Mouse (Mus musculus) midbrain, embryonic 16.5 days (tissue): Measurements from ENCODE around the gene Psat1. TPM values are rescaled to one million over a fixed set of nuclear protein-coding genes. Genes with fewer than 3 reads are reported as not detected.
A peak's percentile ranks its signal among the peaks of the same experiment; 100 is the strongest.

ENCODE experiments used
- ATAC-seq: fragments of 200-750 bp; cut with Nextera tagmentation; 2 replicates; pipeline ENCODE4 v1.8.0; 2017; ENCODE audit warnings: moderate TSS enrichment
- H3K27ac ChIP-seq: fragments of 300-500 bp; sonication (generic); 2 replicates; pipeline ENCODE4 v1.5.1; 2014; ENCODE audit warnings: mild to moderate bottlenecking, low read length, mixed read lengths
- H3K27me3 ChIP-seq: fragments of 300-500 bp; sonication (generic); 2 replicates; pipeline ENCODE4 v1.6.1; 2014; ENCODE audit warnings: low read depth, low read length, mixed read lengths; ENCODE audit not compliant: control insufficient read depth, insufficient read depth
- H3K36me3 ChIP-seq: fragments of 300-500 bp; sonication (generic); 2 replicates; pipeline ENCODE4 v1.6.1; 2014; ENCODE audit warnings: mild to moderate bottlenecking, low read length, moderate library complexity, mixed read lengths; ENCODE audit not compliant: control insufficient read depth, insufficient read depth
- H3K4me1 ChIP-seq: fragments of 300-500 bp; sonication (generic); 2 replicates; pipeline ENCODE4 v1.6.1; 2014; ENCODE audit warnings: mild to moderate bottlenecking, low read length, mixed read lengths; ENCODE audit not compliant: control insufficient read depth, insufficient read depth
- H3K4me2 ChIP-seq: fragments of 300-500 bp; sonication (generic); 2 replicates; pipeline ENCODE4 v1.6.1; 2014; ENCODE audit warnings: mild to moderate bottlenecking, low read length, mixed read lengths
- H3K4me3 ChIP-seq: fragments of 300-500 bp; sonication (generic); 2 replicates; pipeline ENCODE4 v1.5.1; 2014; ENCODE audit warnings: low read depth, mild to moderate bottlenecking, low read length, moderate library complexity, mixed read lengths
- H3K9ac ChIP-seq: fragments of 300-500 bp; sonication (generic); 2 replicates; pipeline ENCODE4 v1.6.1; 2014; ENCODE audit warnings: low read depth, low read length, mixed read lengths
- H3K9me3 ChIP-seq: fragments of 300-500 bp; sonication (generic); replicated peaks from 2 replicates; pipeline ENCODE4 v1.6.1; 2014; ENCODE audit warnings: mild to moderate bottlenecking, low read length, mixed read lengths; ENCODE audit not compliant: control insufficient read depth, poor library complexity, severe bottlenecking
- WGBS: fragments of 180-500 bp; shearing (Covaris S2); extraction: QIAGEN DNeasy Blood & Tissue Kit; methylation state at CpG from one replicate; pipeline ENCODE4 v1.1.7; 2014; 5-methylcytosine and 5-hydroxymethylcytosine counted together
- polyA plus RNA-seq: library from polyadenylated mRNA; unstranded; fragments of >200 nt; fragmentation: Nextera tagmentation; extraction: Ambion mirVana; gene quantifications from 2 replicates; pipeline ENCODE4 v1.2.1, GENCODE M21; 2015

Gene Psat1
- polyA plus RNA-seq, 1 experiment from 2014 or later: 82.2 TPM

DNA sequence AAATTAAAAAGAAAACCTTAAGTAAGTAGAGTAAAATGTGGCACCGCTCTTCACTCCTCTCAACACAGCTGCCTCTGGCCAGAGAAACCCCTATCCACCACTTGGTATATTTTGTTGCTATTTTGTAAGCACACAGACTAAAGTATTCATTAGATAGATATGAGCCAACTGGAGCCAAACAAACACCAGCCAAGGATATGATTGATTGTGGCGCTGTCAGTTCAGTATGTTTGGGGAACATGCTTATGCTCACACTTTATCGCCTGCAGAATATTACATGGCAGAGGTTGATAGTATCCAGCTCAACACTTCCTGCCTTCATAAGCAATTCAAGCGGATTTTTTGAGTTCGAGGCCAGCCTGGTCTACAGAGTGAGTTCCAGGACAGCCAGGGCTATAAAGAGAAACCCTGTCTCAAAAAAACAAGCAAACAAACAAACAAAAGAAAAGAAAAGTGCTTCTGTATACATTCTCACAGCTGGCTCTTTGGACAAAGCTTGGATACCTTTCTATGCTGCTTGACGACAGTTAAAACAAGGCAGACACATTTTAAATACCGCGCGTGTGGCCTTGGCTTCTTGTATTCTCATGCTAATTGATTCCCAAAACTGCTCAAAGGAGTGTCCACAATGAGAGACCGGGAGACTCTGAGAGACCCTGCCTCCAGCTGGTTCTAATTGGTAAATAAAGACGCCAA lies 4.6 kb downstream of the Psat1 start:
- WGBS: 43% methylated on average over 11 of the region's 11 CpGs
- Histone ChIP-seq H3K27ac (no peak overlapping the region), H3K4me2 (no peak overlapping the region), H3K27me3 (no peaks in the 10 kb centered on the region), H3K36me3 (no peaks in the 10 kb centered on the region), H3K9ac (no peak overlapping the region), H3K4me1 (no peaks in the 10 kb centered on the region), H3K9me3 (no peaks in the 10 kb centered on the region), H3K4me3 (no peak overlapping the region)
- ATAC-seq: no peak

DNA sequence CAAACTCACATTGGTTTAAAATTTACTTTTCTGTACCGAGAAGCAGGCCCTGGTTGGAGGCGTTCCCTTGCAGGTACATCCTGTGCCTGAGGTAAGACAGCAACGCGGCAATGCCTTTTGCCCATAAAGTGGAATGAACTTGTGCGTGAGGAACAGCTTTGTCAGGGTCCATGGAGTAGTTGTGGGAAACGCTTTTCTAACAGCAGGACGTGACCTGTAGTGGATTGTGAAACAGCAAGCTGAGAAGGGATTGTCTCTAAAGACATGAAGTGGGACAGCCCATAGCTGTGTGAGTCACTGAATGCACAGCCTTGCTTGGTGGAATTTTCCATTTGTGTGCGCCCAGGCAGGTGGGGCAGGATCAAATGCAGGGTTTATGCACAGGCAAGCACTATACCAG lies 5.7 kb downstream of the Psat1 start:
- WGBS: 81% methylated on average over 8 of the region's 8 CpGs
- Histone ChIP-seq H3K4me3 (no peak overlapping the region), H3K36me3 (no peaks in the 10 kb centered on the region), H3K4me2 (no peak overlapping the region), H3K4me1 (no peaks in the 10 kb centered on the region), H3K9ac (no peak overlapping the region), H3K27me3 (no peaks in the 10 kb centered on the region), H3K27ac (no peak overlapping the region), H3K9me3 (no peaks in the 10 kb centered on the region)
- no peak; the same call in 1 of the 2 replicates for ATAC-seq

DNA sequence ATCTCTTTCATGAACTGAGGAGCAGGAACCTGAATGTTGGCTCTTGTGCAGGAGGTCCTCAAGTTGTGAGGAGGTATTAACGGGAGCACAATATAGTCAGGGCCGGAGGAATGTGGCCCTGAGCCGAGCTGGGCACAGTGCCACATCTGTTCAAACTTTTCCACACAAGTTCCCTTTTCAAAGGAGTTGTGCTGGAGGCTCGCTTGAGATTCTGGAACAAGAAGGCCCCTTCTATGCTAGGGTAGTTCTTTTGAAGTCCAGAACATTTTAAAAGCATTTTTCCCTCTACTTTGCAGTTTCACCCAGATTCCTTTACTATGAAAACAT lies 21.5 kb downstream of the Psat1 start:
- H3K27ac ChIP-seq: peak overlapping the region; percentile 73
- WGBS: 4% methylated on average over 4 of the region's 4 CpGs
- H3K9ac ChIP-seq: no peak overlapping the region
- H3K4me1 ChIP-seq: peaks cover 14% of the 10 kb centered on the region
- peak overlapping the region; percentile 62 for H3K4me3 ChIP-seq
- ATAC-seq: peak; percentile 61
- no peaks in the 10 kb centered on the region for H3K36me3 ChIP-seq
- no peaks in the 10 kb centered on the region for H3K9me3 ChIP-seq
- H3K4me2 ChIP-seq: peak overlapping the region; percentile 95
- H3K27me3 ChIP-seq: peaks cover 4% of the 10 kb centered on the region

DNA sequence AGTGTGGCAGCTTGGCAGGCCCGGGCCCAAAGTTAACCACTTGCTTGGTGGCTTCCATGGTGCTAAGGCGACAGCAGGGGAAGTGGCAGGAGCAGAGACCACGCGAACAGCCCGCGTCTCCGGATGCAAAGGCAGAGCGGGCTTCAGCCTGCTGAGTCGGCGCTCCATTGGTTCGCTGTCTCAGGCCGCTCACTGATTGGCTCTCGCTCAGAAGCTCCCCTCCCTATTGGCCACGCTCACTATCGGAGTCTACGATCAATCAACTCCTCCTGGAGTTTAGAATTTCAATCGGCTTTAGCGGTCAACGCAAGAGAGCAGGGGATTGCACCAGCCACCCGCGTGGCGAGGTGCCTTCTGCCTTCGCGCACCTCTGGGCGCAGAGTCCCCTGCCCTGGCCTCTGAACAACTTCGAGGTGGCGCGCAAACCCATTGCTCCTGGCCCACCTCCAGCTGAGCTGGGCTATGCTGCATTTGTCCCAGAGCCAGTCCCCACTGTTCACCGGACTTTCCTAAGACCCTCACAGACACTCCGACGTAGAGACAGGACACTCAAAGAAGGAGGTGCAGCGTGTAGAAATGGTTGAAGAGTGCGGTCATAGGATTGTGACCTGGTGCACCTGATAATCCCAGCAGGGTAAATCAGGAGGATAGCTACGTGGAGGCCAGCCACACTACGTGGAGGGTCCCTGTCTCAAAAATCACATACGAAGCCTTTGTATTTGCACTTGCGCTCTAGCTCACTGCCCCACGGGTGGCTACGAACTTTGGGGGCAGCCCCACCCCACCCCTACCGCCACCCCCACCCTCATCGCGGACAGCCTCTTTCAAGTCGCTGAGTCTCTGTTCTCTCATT lies 22.0 kb downstream of the Psat1 start:
- H3K27ac ChIP-seq: peak overlapping the region; percentile 73
- peak overlapping the region; percentile 68 for H3K9ac ChIP-seq
- peaks cover 14% of the 10 kb centered on the region for H3K4me1 ChIP-seq
- H3K4me3 ChIP-seq: peak overlapping the region; percentile 62
- WGBS: under 1% methylated on average over 43 of the region's 43 CpGs
- H3K4me2 ChIP-seq: peak overlapping the region; percentile 95
- H3K9me3 ChIP-seq: no peaks in the 10 kb centered on the region
- no peaks in the 10 kb centered on the region for H3K36me3 ChIP-seq
- H3K27me3 ChIP-seq: peaks cover 4% of the 10 kb centered on the region
- ATAC-seq: peak; percentile 99

DNA sequence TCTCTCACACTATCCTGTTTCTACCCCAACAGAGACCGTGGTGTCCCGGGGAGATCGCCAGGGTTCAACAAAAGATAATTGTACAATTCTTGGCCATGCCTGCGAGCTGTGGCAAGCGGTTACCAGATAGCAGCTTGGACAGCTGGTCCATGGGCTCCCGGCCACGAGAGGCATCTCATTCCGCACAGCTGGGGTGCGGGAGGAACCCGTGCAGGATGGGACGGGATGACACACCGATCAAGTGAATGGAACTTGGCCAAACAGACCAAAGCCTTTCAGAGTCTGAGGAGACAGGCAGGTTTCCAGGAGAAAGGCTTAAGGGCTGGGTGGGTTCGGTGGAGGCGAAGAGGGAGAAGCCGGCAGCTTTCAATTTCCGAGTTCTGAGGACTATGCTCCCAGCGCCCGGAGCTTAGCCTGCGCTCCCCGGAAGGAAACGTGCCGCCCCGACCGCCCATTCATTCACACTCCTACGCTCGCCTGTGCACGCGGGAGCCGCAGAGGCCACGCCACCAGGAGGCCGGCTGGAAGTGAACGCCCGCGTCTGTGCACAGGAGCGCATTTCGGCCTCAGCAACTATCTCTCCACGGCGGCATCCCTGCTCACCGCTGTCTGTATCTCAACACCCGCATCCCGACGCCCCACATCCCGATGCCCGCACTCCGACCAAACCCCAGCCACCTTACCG lies 22.8 kb downstream of the Psat1 start:
- Histone ChIP-seq H3K4me1 (peaks cover 14% of the 10 kb centered on the region), H3K4me2 (peak overlapping the region; percentile 95), H3K4me3 (peak overlapping the region; percentile 62), H3K9ac (peak overlapping the region; percentile 68), H3K9me3 (no peaks in the 10 kb centered on the region), H3K27ac (peak overlapping the region; percentile 48), H3K36me3 (no peaks in the 10 kb centered on the region), H3K27me3 (peaks cover 4% of the 10 kb centered on the region)
- ATAC-seq: peak; percentile 83
- under 1% methylated on average over 46 of the region's 46 CpGs for WGBS

DNA sequence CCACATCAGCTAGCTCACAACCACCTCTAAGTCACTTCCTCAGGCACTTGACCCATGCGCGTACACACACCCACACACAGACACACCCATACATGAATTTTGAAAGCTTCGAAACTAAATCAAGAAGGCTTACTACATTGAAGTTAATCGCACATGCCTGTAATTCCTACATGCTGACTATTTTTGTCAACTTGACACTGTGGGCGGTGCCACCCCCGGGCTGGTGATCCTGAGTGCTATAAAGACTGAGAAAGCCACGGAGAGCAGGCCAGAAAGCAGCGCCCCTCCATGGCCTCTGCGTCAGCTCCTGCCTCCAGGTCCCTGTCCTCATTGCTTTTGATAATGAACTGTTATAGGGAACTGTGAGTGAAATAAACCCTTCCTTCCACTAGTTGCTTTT lies 23.7 kb downstream of the Psat1 start:
- no peaks in the 10 kb centered on the region for H3K9me3 ChIP-seq
- H3K4me2 ChIP-seq: peak overlapping the region; percentile 95
- peak overlapping the region; percentile 48; the same call in 1 of the 2 replicates for H3K27ac ChIP-seq
- H3K4me3 ChIP-seq: peak overlapping the region; percentile 62
- WGBS: 25% methylated on average over 9 of the region's 9 CpGs
- H3K27me3 ChIP-seq: peaks cover 4% of the 10 kb centered on the region
- no peak for ATAC-seq
- H3K4me1 ChIP-seq: peaks cover 14% of the 10 kb centered on the region
- H3K36me3 ChIP-seq: no peaks in the 10 kb centered on the region
- H3K9ac ChIP-seq: peak overlapping the region; percentile 68; the same call in 1 of the 2 replicates

DNA sequence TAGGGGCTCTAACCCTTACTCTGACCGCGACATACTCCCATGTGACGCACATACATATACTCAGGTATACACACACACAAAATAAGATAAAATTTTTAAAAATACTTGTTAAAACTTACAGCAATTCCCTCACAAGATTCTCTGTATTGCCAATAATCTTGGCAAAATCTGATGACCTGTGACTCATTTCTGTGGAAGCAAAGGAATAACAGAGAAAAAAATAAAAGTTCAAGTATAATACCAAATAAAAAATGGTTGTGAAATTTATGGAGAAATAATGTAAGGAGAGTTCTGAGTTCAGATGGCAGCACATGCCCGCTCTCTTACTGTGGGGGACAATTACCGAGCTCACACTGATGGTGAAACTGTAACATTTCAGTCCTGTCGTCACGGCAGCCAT lies 27.8 kb downstream of the Psat1 start:
- ATAC-seq: no peak
- 95% methylated on average over 7 of the region's 7 CpGs for WGBS

DNA sequence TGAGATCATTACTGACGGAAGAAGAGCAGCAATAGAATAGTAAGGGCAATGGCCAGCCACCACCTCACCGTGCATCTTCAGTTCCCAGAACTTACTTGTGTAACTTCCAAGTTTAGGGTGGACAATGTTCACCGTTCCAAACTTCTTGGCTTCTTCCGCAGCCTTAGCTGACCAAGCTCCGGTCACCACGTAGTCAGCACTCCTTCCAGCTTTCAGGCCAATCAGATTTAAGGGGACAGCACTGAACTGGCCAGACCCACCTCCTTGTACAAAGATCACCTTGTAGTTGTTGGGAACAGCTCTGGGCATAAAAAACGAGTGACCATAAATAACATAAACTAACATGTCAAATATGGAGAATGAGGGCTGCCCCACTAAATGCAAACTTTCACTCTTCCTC lies 29.0 kb downstream of the Psat1 start:
- no peak overlapping the region for H3K27ac ChIP-seq
- no peak overlapping the region for H3K9ac ChIP-seq
- whole genome bisulfite sequencing: 96% methylated on average over 7 of the region's 7 CpGs
- no peak overlapping the region for H3K4me2 ChIP-seq
- H3K4me1 ChIP-seq: no peaks in the 10 kb centered on the region
- H3K4me3 ChIP-seq: no peak overlapping the region
- H3K36me3 ChIP-seq: no peaks in the 10 kb centered on the region
- ATAC-seq: no peak
- no peaks in the 10 kb centered on the region for H3K27me3 ChIP-seq
- no peaks in the 10 kb centered on the region for H3K9me3 ChIP-seq

More for the DNA sequence above, 27.8 kb downstream of the Psat1 start:
- Histone ChIP-seq H3K4me2 (no peak overlapping the region), H3K9me3 (no peaks in the 10 kb centered on the region), H3K36me3 (no peaks in the 10 kb centered on the region), H3K9ac (no peak overlapping the region), H3K4me3 (no peak overlapping the region), H3K27ac (no peak overlapping the region), H3K4me1 (peaks cover 9% of the 10 kb centered on the region), H3K27me3 (no peaks in the 10 kb centered on the region)
